Mouse (Mus musculus) lung, embryonic 14.5 days (tissue): ENCODE data around the gene Gcfc2. TPM values are rescaled to one million over a fixed set of nuclear protein-coding genes. Genes with fewer than 3 reads are reported as not detected.
A peak's percentile ranks its signal among the peaks of the same experiment; 100 is the strongest.

Experiments
- ATAC-seq: fragments of 200-750 bp; cut with Nextera tagmentation; 2 replicates; pipeline ENCODE4 v1.8.0; 2017; ENCODE audit warnings: mild to moderate bottlenecking, moderate TSS enrichment, moderate library complexity; ENCODE audit not compliant: insufficient read depth
- DNase-seq: peaks from one replicate; pipeline ENCODE4 v3.0.0-alpha.2; 2015
- H3K27ac ChIP-seq: fragments of 300-500 bp; sonication (generic); 2 replicates; pipeline ENCODE4 v1.5.1; 2014; ENCODE audit warnings: low read depth, mild to moderate bottlenecking, moderate library complexity
- H3K27me3 ChIP-seq: fragments of 300-500 bp; sonication (generic); 2 replicates; pipeline ENCODE4 v1.6.1; 2014; ENCODE audit warnings: low read length, control low read depth; ENCODE audit not compliant: insufficient read depth
- H3K36me3 ChIP-seq: fragments of 300-500 bp; sonication (generic); 2 replicates; pipeline ENCODE4 v1.6.1; 2014; ENCODE audit warnings: control low read depth; ENCODE audit not compliant: insufficient read depth
- H3K4me1 ChIP-seq: fragments of 300-500 bp; sonication (generic); 2 replicates; pipeline ENCODE4 v1.6.1; 2014; ENCODE audit warnings: antibody characterized with exemption, control low read depth; ENCODE audit not compliant: insufficient read depth
- H3K4me2 ChIP-seq: fragments of 300-500 bp; sonication (generic); 2 replicates; pipeline ENCODE4 v1.6.1; 2014; ENCODE audit warnings: mild to moderate bottlenecking
- H3K4me3 ChIP-seq: fragments of 300-500 bp; sonication (generic); 2 replicates; pipeline ENCODE4 v1.5.1; 2014; ENCODE audit warnings: low read depth, low read length
- H3K9ac ChIP-seq: fragments of 300-500 bp; sonication (generic); 2 replicates; pipeline ENCODE4 v1.6.1; 2014
- H3K9me3 ChIP-seq: fragments of 300-500 bp; sonication (generic); 2 replicates; pipeline ENCODE4 v1.6.1; 2016; ENCODE audit warnings: low read depth, low read length, control low read depth
- CTCF ChIP-seq: IDR thresholded peaks from 2 replicates; pipeline ENCODE4 v1.5.1; 2016; ENCODE audit warnings: antibody characterized with exemption, low read depth
- WGBS: fragments of 180-500 bp; shearing (Covaris S2); extraction: QIAGEN DNeasy Blood & Tissue Kit; methylation state at CpG from one replicate; pipeline ENCODE4 v1.1.7; 2014; 5-methylcytosine and 5-hydroxymethylcytosine counted together
- polyA plus RNA-seq: library from polyadenylated mRNA; unstranded; fragments of >200 nt; fragmentation: Nextera tagmentation; extraction: Ambion mirVana; gene quantifications from 2 replicates; pipeline ENCODE4 v1.2.1, GENCODE M21; 2014

Gene Gcfc2
- polyA plus RNA-seq, 1 experiment from 2014 or later: 13.7 TPM

DNA sequence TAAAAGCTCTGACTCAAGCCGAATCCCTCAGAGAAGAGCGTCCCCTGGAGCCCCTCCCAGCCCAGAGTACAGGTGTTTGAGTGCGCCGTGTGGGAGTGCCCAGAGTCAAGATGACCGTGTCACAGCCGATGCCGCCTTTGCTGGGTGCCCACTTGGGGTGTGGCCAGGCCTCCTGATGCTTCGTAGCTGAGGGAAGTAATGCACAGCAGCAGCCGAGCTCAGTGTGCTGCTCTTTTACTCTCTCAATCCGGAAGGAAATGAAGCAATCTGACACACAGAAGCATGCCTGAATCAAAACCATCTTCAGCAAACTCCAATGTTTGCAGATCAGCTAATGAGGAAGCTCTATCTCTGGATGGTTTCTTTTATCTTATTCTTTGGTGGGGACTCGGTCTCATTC is 34.5 kb downstream of the Gcfc2 start:
- no peak for TF ChIP-seq CTCF
- H3K4me3 ChIP-seq: no peak overlapping the region
- peaks cover 79% of the 10 kb centered on the region for H3K36me3 ChIP-seq
- ATAC-seq: no peak
- H3K9ac ChIP-seq: no peak overlapping the region
- no peaks in the 10 kb centered on the region for H3K4me1 ChIP-seq
- WGBS: 82% methylated on average over 11 of the region's 11 CpGs
- no peaks in the 10 kb centered on the region for H3K27me3 ChIP-seq
- no peak overlapping the region for H3K27ac ChIP-seq
- no peak for DNase-seq
- H3K4me2 ChIP-seq: no peak overlapping the region
- no peaks in the 10 kb centered on the region for H3K9me3 ChIP-seq

DNA sequence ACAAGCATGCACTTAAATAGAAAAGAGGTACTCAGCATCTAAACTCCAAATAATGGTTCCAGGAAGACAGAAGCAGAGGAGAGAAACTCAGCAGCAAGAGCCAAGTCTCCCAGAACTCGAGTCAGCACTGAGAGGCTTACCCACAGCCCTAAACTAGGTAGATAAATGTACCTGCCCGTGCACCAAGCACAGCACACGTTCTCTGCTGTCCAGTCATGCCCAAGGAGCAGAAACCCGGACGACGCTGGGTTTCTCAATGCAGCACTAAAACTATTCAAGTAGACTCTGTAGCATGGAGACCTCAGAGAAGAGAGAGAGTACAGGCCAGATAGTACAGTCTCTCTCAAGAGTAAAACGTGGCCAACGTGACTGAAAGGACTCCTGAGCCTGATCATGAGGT is 36.4 kb downstream of the Gcfc2 start:
- Histone ChIP-seq H3K4me3 (no peak overlapping the region), H3K9ac (no peak overlapping the region), H3K36me3 (peaks cover 80% of the 10 kb centered on the region), H3K27ac (no peak overlapping the region), H3K4me2 (no peak overlapping the region), H3K9me3 (no peaks in the 10 kb centered on the region), H3K27me3 (no peaks in the 10 kb centered on the region), H3K4me1 (no peaks in the 10 kb centered on the region)
- no peak for TF ChIP-seq CTCF
- WGBS: 91% methylated on average over 8 of the region's 8 CpGs
- DNase-seq (no peak), ATAC-seq (no peak)

DNA sequence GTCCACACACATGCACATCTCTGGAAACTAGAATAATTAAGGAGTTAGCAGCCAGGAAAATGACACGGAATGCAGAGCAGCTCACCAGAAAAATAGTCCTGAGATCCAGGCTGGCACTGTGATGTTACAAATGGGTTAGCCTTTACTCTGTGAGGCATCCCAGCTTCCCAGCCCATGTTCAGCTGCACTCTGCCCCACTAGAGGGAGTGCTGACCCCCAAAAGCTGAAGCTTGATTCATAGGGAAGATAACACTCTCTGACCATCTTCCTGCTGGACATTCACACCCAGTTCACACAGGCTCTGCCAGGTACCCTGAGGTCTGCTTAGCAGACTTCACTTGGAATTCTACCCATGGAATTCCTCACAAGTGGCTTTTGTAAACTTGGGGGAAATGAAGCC is 36.8 kb downstream of the Gcfc2 start:
- ATAC-seq (no peak), DNase-seq (peak; percentile 15)
- no peak overlapping the region for H3K27ac ChIP-seq
- no peaks in the 10 kb centered on the region for H3K27me3 ChIP-seq
- no peak overlapping the region for H3K4me2 ChIP-seq
- 92% methylated on average over 1 of the region's 1 CpGs for WGBS
- no peaks in the 10 kb centered on the region for H3K4me1 ChIP-seq
- H3K4me3 ChIP-seq: no peak overlapping the region
- TF ChIP-seq CTCF: peak; percentile 43; the same call in 1 of the 2 replicates
- no peak overlapping the region for H3K9ac ChIP-seq
- H3K36me3 ChIP-seq: peaks cover 80% of the 10 kb centered on the region
- no peaks in the 10 kb centered on the region for H3K9me3 ChIP-seq

DNA sequence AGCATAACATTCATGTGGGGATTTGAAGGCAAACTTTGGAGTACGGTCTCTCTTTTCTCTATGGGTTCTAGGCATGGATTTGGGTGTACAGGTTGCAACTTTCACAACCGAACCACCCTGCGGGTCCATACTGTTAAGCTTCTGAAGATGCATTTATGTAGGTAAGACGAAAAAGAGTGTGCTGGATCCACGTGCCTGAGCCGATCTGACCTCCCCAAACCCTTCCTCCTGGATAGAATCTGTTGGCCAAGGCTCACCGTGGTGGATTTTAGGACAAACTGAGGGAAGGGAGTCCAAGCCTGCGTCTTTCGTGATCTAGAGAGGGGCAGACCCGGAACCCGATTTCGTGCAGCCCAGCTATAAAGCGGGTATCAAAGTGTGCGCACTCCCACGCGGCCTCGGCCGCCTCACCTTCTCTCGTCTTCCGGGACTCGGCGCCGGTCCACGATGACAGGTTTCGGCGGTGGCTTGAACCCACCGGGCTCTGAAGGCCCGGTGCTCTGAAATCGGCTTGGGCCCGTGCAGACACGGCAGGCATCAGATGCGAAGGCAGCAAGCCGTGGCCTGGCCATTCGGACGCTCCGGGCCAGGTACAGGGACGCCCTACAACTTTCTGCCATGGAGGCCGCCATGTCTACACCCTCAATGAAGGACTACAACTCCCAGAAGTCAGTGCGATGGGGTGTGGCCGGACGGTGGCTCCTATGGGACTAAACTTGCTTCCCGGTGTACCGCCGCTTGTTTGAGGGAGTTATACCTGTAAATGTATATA is 42.0 kb downstream of the Gcfc2 start, which contains the start of gene Mrpl19:
TSS of gene Mrpl19 (minus strand) at position 663 of the 772 bp plus-strand sequence.
- Histone ChIP-seq H3K4me2 (peak within 1 kb of the TSS; percentile 75), H3K9ac (peak within 1 kb of the TSS; percentile 78), H3K27ac (no peak within 1 kb of the TSS)

DNA sequence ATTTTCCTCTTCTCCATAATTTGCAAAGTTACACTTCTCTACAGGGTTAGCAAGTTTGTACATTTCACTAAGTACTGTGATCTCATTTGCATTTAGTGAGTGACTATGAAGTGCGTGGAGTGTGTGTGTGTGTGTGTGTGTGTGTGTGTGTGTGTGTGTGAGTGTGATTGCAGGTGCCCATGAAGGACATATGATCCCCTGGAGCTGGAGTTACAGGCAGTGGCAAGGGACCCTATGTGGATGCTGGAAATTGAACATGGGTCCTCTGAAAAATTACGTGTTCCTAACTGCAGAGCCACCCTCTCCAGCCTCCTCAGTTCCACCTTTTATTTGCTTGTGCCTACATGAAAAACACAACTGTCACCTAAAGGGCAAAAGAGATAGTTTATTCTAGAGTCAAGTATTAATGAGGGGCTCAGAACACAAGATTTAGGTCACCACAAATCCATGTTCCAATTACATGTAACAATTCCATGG is 42.6 kb downstream of the Gcfc2 start:
- peak overlapping the region; percentile 75 for H3K4me2 ChIP-seq
- no peak for TF ChIP-seq CTCF
- 35% methylated on average over 2 of the region's 2 CpGs for WGBS
- no peak overlapping the region for H3K27ac ChIP-seq
- ATAC-seq (peak; percentile 65), DNase-seq (no peak)
- no peak overlapping the region for H3K9ac ChIP-seq
- no peaks in the 10 kb centered on the region for H3K9me3 ChIP-seq
- peaks cover 26% of the 10 kb centered on the region for H3K36me3 ChIP-seq
- no peaks in the 10 kb centered on the region for H3K4me1 ChIP-seq
- peak overlapping the region; percentile 84 for H3K4me3 ChIP-seq
- no peaks in the 10 kb centered on the region for H3K27me3 ChIP-seq

More for the DNA sequence above, 42.0 kb downstream of the Gcfc2 start, which contains the start of gene Mrpl19:
- under 1% methylated on average over 44 of the region's 44 CpGs for WGBS
- ATAC-seq (peak; percentile 99), DNase-seq (peak; percentile 96)
- Histone ChIP-seq H3K4me1 (no peaks in the 10 kb centered on the region), H3K9me3 (no peaks in the 10 kb centered on the region), H3K4me3 (peak within 1 kb of the TSS; percentile 84), H3K27me3 (no peaks in the 10 kb centered on the region), H3K36me3 (peaks cover 33% of the 10 kb centered on the region)
- no peak for TF ChIP-seq CTCF

DNA sequence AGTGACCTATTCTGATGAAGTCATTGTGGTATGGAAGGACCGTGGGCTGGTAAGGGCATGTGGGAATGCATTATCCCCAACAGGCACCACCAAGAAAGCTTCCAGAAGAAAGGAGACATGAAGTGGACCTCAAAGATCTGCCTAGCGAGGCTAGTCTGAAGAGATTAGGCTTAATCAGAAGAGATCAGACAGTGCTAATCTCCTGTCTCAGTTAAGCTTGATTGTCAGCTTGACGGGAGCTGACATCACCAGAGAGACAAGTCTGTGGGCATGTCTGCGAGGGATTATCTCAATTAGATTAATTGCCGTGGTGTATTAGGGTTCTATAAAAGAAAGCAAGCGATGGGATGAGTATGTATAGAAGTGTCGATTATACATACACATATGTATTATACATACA is 47.7 kb downstream of the Gcfc2 start:
- Histone ChIP-seq H3K4me1 (no peaks in the 10 kb centered on the region), H3K4me2 (no peak overlapping the region), H3K36me3 (no peaks in the 10 kb centered on the region), H3K9me3 (no peaks in the 10 kb centered on the region), H3K4me3 (no peak overlapping the region), H3K9ac (no peak overlapping the region), H3K27ac (no peak overlapping the region), H3K27me3 (no peaks in the 10 kb centered on the region)
- ATAC-seq (no peak), DNase-seq (no peak)
- no peak for TF ChIP-seq CTCF
- WGBS: 82% methylated on average over 7 of the region's 7 CpGs

DNA sequence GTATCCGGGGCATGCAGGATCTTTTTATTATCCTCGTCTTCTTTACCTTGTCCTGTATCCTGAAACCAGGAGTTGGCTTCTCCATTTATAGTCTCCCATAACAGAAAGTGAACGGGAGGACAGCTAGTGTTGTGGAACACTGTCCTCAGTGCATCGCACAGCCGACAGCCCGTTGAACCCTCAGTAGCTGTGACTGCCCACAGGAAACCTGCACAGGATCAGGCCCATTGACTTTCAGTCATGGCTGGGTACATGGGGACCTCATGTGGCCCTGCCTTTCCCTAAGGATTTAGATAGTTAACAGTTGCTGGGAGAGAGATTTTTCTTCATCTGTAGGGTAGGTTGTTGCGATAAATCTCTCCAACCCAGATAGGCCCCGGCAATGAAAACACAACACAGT is 49.1 kb downstream of the Gcfc2 start:
- DNase-seq (no peak), ATAC-seq (no peak)
- Histone ChIP-seq H3K4me1 (no peaks in the 10 kb centered on the region), H3K9me3 (no peaks in the 10 kb centered on the region), H3K4me3 (no peak overlapping the region), H3K36me3 (no peaks in the 10 kb centered on the region), H3K27me3 (no peaks in the 10 kb centered on the region), H3K27ac (no peak overlapping the region), H3K4me2 (no peak overlapping the region), H3K9ac (no peak overlapping the region)
- WGBS: 82% methylated on average over 8 of the region's 8 CpGs
- TF ChIP-seq CTCF: no peak
